Mouse (Mus musculus): ENCODE data around the gene Sccpdh.

DNA sequence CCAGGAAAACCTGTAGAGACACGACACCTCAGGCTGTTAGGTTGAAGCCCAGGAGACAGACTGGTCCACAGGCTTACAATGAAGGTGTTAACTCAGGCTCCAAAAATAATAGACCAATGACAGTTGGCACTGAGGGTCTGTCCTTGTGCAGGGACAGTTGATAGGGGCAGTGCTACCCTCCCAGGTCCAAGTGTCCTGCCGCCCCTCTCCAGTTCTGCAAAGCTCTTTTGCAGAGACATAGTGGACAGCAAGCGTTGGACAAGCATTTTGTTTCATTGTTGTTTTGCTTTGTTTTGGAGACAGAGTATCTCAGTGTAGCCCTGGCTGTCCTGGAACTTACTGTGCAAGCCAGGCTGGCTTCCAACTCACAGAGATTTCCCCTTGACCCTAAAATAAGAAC, 63.4 kb downstream of the Sccpdh start:
- TF ChIP-seq CTCF (conservative IDR thresholded peaks at IDR 0.05; ENCODE audit: insufficient read depth, insufficient read length, low read depth, low read length) (no peak), POLR2A (IDR thresholded peaks at IDR 0.05; ENCODE audit: low read depth, low read length) (no peak)
